Mouse (Mus musculus): ENCODE results near the gene Mfap2.

The Mfap2 gene

DNA sequence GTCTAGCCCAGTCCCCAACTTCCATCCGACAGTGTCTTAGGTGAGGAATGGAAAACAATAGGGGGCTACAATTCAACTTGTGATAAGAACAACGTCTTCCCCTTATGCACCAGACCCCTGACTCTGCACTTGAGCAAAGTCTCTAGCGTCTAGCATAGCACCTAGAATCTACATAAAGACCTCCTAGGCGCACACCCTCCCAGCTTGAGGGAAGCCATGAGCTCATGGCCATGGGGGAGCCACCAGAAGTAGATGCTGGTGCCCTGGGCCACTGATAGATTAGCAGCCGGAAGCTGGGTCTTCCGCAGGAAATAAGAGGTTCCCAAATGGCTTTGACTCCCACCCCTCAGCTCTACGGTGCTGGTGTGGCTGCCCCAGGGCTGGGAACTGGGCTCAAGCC, 22.7 kb upstream of the Mfap2 start:
- DNase-seq (ENCODE audit: low read depth), result peak; percentile 87

DNA sequence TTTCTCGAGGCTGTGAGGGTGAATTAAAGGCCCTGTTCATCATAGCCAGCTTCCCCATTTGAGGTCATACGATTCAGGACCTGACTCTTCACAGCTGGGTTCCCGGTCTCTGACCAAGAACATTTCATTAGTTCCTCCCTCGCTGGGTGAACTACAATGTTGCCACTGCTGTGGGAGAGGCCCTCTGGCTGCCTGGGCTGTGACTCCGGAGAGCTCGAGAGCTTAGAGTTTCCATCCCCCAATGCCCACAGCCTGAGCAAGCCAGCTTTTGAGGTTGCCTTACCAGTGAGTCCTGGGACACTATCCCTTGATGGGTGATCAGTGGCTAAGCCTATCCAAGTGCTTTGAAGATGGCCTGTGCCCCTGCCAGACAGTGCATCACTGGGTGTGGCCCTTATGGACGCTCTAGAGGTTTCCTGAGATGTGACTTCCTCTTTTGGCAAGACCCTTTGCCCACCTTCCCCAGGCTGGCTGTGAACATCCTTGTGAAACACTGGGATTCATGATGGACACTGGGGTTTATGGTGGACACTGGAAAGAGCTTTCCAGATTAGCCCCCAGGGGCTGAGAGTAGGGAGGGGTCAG, 21.4 kb upstream of the Mfap2 start:
- DNase-seq (ENCODE audit: low read depth), result peak; percentile 60

DNA sequence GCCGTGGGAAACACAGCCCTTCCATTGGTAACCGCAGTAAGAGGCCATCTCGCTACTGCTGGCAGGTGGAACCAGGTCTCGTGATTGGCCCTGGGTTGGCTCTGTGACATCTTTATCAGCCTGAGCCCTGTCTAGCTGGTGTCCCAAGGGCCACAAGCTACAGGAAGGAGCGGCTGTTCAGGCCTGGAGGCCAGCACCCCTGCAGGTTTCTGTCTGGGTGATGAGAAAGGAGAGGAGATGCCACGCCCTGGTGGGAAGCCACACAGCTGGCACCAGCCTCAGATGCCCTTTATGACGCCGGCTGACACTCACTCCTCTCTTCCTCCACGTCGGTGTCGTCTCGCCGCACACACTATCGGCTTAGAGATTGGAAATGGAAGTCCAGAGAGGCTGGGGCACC, 20.8 kb upstream of the Mfap2 start:
- DNase-seq (ENCODE audit: low read depth), result no peak

DNA sequence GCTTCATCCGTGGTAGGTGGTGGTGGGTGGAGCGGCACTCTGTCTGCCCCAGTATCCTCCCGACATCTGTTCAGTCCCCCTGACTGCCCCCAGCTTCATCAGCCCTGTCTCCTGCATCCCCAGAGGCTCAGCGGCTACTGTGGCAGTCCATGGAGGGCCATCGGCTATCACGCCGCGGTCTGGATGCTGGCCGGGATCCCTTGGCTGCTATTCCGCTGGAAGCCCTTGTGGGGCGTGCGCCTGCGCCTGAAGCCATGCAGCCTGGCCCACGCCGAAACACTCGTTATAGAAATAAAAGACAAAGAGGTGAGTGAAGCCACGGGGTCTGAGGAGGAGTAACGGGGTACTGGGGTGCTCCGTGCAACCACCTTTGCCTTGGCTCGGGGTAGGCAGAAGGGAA, 18.0 kb upstream of the Mfap2 start:
- DNase-seq (ENCODE audit: low read depth), result no peak

DNA sequence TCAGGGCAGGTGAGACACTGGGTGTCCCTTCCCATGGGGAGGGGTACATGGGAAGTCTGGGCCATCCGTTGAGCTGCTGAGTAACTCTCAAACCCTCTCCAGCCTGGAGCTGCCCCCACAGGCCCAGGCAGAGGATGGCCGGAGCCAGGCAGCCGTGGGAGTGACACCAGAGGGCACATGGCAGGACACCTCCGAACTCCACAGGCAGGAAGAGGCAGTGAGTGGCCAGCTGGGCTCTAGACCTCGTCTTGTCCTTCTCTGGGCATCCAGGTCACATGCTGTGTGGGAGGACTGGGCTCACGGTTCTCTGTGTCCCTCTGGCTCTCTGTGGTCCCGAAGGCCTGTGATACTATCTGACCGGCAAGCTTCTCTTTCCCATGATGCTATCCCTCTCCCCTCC, 16.4 kb upstream of the Mfap2 start:
- no peak for DNase-seq (ENCODE audit: low read depth)

DNA sequence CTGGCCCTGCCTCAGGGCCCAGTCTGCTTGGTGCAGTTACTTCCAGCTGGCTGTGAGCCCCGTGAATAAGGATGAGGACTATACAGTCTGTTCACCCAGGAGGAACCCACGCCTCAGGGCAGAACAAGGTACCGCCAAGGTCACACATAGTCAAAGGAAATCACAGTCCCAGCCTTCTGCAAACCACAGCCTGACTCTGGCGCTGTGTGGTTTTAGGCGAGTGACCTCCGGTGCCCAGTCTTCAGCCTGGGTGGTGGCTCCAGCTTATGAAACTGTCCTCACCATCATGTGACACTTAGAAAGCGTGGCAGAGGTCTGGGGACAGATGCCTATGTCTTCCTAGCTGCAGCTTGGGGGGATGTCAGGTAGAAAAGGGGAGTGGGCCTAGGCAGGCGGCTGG, 14.4 kb upstream of the Mfap2 start:
- peak; percentile 75 for DNase-seq (ENCODE audit: low read depth)

DNA sequence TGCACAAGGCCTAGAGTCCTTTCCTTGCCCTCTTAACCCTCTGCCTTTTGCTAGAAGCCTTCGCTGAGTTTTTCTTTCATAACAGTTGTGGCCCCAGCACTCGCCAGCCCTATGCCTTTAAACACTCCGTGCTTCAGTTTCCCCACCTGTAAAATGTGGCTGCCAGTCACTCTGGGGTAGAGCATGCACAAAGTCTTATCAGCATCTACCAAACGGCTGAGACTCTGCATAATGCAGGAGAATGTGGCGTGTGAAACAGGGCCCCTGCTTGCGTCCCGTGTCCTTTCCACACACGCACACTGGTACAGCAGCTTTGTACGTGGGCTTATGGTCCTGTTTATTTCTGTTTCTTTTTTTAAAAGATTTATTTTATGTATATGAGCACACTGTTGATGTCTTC, 13.4 kb upstream of the Mfap2 start:
- no peak for DNase-seq (ENCODE audit: low read depth)

DNA sequence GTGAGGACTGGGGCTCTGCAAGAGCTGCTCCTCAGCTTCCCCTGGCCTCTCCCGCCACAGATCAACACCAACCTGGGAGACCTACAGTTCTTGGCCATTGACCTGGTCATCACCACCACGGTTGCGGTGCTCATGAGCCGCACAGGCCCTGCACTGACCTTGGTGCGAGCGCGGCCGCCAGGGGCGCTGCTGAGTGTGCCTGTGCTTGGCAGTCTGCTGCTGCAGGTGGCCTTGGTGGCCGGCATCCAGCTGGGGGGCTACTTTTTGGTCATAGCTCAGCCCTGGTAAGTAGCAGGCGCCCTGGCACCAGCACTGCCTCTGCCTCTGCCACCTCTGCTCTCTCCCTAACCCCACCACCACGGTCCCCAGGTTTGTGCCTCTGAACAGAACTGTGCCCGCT, 4.2 kb upstream of the Mfap2 start:
- no peak for DNase-seq (ENCODE audit: low read depth)

DNA sequence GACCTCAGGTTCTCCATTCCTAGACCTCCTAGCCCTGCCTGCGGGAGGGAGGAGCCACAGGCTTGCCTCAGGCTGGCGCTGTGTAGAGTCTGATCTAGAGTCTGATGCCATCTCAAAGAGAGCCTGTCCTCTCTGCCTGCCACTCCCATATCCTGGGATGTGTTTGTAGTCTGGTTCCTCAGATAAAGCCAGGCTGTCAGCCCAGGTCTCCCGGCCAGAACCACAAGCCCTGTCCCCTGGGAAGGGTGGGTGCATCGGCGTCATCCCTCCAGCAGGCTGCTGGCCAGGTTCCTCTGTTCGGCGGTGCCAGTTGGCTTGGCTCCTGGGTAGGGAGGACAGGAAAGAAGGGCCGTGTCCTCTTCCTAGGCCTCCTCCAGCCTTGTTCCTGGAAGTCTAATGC, 2.2 kb upstream of the Mfap2 start:
- no peak for DNase-seq (ENCODE audit: low read depth)

DNA sequence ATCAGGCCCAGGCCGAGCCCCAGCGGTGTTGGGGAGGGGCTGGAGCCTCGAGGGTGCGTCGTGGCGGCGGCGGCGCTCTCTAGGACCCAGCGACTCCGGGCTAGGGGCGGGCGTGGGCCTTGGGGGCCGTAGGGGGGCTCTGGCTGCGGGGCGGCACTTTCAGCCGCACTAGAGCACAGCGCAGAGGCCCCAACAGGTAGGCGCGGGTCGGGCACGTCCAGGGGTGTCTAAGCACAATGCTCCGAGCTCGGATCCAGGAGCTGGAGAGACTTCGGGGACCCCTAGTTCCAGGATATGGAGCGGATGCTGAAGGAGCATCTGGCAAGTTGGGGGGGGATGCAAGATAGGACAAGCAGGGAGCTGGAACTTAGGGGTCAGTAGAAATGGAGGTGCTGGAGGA, 308 bp downstream of the Mfap2 start:
- no peak for DNase-seq (ENCODE audit: low read depth)

DNA sequence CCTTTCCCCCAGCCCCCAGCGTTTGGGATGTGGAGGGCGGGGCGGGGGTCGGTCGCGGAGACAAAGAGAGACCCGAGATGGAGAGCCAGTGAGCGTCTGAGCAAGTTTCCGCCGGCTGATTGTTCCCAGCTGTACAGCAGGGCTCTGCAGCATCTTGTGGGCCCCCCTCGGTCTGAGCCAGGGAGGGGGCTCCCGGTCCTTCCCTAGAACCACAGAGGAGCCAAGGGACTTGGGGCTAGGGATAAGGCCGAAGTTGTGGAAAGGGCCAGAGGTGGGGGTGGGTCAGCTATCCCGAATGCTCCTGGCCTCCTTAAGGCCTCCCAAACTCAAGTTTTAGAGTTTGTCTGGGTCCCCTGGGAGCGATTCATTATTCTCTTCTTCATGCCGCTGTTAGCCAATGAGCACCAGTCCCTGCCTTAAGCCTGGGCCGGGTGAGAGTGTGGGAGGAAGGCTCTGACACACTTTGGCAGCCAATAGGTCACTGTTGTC, 767 bp downstream of the Mfap2 start:
- DNase-seq (ENCODE audit: low read depth), result no peak

DNA sequence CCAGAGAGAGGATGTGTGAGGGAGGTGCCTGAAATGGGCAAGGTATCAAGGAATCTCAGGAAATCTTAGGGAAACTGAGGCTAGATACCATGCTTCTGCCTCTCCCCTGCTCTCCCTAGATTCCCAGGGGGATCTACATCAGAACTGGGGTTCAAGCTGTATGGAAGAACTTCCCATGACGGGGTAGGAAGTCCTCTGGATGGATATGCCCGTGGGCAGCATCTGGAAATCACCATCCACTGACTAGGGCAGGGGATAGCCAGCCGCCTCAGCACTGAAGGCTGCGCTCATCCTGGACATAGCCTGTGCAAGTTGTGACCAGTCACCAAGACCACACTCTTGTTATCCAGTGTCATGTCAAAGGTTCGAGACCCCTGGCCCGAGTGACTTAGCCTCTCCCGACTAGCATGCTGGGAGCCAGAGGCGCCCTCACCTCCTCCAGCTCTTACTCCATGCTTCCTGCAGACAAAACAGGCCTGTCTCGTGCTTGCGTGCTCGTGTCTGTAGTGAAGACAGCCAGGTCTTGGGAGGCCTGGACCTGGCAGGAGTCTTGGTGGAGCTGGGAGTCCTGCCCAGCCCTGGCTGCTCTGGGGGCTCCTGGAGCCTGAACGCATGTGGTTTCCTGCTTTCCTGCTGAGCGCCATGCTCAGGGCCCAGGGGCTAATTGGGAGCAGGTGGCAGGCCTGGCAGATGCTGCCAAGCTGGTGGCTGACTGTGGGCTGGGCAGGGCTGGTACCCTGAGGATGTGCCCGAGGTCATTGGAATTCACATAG, 1.5 kb downstream of the Mfap2 start:
- no peak for DNase-seq (ENCODE audit: low read depth)

DNA sequence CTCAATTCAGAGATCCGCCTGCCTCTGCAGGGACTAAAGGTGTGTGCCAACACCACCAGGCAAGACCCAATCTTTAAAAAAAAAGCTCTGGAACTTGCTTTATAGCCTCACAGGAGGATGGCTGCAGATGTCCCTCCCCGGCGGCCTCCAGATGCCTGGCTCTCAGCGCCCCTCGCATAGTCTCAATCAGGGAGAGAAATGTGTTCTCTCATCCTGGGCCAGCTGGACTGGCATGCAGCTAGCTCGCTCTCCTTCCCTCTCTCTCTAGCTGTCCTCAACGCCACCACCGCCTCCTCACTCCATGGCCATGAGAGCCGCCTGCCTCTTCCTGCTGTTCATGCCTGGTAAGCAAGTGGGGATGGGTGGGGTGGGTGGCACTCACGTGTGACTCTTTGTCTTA, 2.3 kb downstream of the Mfap2 start:
- no peak for DNase-seq (ENCODE audit: low read depth)

DNA sequence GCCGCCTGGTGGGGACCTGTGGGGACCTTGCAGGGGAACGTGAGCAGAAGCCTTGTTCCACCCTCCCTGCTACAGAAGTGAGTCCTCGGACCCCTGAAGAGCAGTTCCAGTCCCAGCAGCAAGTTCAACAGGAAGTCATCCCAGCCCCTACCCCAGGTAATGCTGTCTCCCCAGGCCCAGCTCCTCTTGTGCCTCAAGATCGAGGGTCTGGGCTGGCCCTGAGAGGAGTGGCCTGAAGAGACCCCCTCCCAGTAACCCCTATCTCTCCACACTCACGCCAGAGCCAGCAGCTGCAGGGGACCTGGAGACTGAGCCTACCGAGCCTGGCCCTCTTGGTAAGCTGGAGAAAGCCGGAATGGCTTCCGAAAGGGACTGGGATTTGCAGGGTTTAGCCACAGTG, 3.9 kb downstream of the Mfap2 start:
- DNase-seq (ENCODE audit: low read depth), result no peak

DNA sequence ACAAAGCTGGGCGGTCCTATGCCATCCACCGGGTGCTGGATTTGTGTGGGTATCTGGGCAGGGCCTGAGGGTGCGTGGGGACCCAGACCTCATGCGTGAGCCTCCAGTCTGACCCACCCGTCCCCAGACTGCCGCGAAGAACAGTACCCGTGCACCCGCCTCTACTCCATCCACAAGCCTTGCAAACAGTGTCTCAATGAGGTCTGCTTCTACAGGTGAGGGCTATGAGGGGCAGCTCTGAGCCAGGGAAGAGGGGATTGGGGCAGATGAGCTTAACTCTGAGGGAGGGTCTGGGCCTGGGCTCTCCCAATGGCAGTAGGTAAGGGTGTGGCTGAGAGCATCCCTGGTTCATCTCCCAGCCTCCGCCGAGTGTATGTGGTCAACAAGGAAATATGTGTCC, 4.6 kb downstream of the Mfap2 start:
- DNase-seq (ENCODE audit: low read depth), result no peak

DNA sequence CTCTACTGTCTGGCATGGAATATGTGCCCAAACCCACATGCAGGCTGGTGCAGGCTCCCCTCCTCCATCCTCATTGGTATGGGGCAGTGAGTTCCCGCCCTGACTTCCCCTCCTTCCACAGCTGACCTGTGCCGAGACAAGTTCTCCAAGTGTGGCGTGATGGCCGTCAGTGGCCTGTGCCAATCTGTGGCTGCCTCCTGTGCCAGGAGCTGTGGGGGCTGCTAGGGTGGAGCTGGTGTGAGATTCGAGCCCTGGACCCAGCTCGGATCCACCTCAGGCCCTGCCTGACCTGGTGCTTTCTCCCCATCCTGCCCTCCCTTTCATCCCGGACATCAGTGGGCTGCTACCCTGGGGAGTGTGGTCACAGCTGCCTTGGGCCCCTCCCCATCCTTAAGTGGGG, 5.1 kb downstream of the Mfap2 start:
- DNase-seq (ENCODE audit: low read depth), result no peak

DNA sequence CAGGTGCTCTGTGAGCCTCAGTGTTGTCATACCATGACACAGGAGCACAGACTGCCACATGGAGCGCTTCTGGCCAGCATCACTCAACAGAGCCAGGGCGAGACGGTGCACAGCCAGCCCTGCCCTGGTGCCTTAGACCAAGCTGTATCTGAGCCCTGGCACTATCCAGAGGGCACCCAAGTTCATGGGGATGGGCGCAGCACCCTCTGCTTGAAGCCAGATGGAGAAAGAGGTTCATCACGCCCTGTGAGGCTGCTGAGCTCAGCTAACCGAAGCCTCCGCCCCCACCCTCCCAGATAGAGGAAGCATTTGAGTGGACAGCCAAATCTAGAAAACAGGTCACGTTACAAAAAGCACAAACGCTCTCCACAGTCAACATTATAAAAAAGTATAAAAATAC, 6.1 kb downstream of the Mfap2 start:
- no peak for DNase-seq (ENCODE audit: low read depth)

DNA sequence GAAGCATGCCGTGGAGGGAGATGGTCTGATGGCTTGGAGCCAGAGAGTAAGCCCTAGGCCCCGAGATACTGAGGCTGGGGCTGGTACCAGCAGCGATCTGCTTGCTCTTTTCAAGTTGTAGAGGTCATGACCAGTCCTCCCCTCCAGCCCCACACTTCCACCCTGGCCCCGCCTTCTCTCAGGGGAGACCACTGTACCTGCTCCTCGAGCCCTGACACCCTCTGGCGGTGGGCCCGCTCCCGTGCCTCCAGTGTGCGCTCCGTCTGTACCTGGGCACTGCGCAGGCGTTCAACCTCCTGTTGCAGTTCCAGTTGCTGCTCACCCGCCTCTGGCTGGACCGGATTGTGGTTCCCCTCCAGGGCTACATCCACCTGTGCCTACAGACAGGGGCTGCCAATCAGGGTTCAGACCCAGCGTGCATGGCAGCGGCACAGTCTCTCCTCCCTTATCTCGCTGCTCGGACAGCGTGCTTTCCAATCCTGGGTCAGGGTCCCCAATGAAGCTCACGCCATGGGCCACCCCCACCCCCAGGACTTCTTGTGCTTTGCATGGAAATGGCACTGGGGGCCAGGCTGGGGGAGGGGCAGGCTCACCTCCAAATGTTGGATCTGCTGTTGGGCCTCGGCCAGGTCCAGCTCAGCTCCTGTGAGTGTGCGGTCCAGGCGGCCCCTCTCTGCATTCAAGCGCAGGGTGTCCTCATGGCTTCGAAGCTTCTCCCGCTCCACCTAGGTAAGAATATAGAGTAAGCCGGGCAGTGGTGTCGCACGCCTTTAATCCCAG, 7.6 kb downstream of the Mfap2 start:
- DNase-seq (ENCODE audit: low read depth), result no peak

DNA sequence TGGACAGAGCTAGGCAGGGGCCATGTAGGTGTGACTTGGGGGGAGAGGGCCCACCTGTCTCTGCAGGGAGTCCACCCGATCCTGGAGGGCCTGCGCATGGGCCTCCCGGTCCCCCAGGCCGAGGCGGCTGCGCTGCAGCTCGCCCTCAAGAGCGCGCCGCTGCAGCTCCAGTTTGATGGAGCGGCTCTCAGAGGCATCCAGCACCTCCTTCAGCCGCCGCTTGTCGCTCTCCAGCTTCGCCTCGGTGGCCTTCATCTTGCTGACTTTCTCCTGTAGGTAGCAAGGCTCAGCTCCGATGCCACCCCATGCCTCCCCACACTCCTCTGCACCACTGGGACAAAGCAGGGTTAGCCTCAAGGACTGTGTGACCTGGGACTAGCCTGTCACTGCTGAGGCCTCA, 10.0 kb downstream of the Mfap2 start:
- DNase-seq (ENCODE audit: low read depth), result no peak

DNA sequence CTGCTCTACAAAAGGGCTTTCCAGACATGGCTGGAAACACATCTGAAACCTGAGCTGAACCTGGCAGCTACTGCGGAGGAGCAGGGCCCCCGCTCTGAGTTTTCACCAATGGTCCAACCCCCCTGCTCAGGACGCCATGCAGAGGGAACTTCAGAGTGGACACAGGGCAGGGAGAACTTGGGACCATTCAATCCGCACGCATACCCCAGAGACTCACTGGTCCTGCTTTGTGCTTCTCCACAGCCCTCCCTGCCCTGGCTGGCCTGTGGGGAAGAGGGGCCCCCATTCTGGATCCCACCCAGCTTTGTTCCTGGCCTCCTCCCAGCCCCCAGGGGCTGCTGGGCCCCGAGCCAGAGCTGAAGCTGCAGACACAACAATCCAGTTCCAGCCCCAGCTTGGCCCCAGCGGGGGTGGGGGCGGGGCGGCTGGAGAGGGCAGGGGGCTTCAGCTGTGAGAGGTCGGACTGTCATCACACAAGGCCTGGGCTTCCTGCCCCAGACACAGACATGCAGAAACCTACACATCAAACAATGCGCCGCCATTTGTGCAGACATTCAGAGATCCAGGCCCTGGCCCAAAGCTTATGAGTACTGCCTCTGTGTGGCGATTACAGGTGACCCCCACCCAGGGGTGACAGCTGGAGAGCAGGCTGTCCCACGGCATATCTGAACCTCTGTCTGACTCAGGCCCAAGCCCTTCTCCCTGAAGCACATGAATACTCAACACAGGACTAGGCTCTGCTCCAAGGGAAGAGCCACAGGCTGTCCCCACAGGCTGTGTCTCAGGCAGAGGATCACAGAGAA, 10.8 kb downstream of the Mfap2 start:
- DNase-seq (ENCODE audit: low read depth), result no peak

DNA sequence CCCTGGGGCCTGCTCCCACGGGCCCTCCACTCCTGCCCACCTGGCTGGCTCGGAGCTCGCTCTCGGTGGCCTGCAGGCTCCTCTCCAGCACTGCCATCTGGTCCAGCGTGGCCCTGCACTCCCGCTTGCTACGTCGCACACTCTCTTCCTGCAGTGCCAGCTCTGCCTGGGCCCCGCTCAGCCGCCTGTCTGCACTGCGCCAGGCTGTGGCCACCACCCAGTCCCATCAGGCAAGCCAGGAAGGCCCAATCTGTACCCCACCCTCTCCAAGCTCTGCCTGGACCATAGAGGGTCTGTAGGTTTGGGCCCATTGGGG, 11.4 kb downstream of the Mfap2 start:
- DNase-seq (ENCODE audit: low read depth), result no peak

DNA sequence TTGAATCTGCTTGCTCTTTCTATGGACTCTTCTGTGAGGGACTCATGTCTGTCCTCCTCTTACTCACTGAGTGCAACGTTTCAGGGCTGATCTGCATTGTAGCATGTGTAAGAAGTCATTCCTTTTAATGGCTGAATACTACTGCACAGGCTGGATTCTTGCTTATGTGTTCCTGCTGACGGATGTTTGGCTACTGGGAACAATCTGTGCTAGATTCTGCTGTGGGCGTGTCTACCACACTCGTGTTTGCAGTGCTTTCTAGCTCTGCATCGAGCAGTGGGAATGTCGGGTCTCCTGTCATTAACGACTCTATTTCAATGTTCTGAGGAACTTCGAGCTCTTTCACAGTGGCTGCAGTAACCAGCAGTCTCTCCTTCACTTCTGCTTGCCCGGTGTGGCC, 13.8 kb downstream of the Mfap2 start:
- DNase-seq (ENCODE audit: low read depth), result no peak

DNA sequence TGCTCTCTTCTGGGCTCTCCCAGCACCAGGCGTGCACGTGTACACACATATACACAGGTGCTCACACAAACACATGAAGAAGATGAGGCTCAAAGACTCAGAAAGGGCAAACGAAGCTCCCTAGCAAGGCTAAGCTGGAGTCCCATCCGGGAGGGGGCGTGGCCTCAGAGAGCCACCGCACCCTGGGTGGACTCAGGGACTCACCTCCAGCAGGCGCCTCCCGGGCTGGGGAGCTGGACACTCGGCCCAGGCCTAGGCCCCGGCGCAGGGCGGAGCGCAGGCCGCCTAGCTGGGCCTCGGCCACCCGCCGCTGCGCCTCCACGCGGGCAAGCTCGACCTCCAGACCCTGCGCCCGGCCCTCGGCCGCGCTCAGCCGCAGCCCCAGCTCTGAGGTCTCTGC, 14.8 kb downstream of the Mfap2 start:
- no peak for DNase-seq (ENCODE audit: low read depth)

Measured in 416B (cell line).